Mouse (Mus musculus): ENCODE data around the gene Hspa4l.

DNA sequence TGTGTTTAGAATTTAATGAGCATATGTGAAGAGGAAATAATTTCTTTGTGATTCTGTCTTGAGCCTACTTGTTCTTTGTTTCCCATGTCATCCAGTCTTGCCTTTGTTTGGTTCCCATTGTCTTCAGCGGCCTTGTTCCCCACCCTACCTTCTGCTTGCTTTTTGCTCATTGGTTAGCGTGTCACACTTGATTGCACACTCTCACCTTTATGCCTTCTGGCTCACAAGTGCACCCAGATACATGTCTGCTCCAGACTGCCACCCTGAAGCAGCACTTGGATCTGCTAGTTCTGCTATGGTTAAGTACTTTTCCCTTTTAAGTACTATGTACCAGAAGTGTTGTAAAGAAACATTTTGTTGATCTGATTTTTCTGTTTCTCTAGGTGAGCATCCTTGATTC, 65.6 kb downstream of the Hspa4l start:
- TF ChIP-seq CTCF (IDR thresholded peaks at IDR 0.05; ENCODE audit: borderline replicate concordance, extremely low read depth, insufficient read depth, insufficient read length) (no peak), POLR2A (IDR thresholded peaks at IDR 0.05; ENCODE audit: borderline replicate concordance, extremely low read depth, insufficient read depth, insufficient read length, poor library complexity, severe bottlenecking) (no peak)

Measured in brain, embryonic 14.5 days (tissue).